Mouse (Mus musculus): Measurements from ENCODE around the gene Camk2b. TPM values are rescaled to one million over a fixed set of nuclear protein-coding genes. Genes with fewer than 3 reads are reported as not detected.

The Camk2b gene
- polyA plus RNA-seq, 1 experiment: 0.97 TPM

- no peak overlapping the region for H3K27ac ChIP-seq (ENCODE audit: insufficient read depth, low read length)
- no peaks in the 10 kb centered on the region for H3K4me1 ChIP-seq (ENCODE audit: control insufficient read depth, insufficient read depth, low read length)
- TF ChIP-seq CTCF (IDR thresholded peaks at IDR 0.05; ENCODE audit: borderline replicate concordance, insufficient read depth, low read length) (no peak), POLR2A (IDR thresholded peaks at IDR 0.05; ENCODE audit: low read depth, low read length) (no peak)
- no peak overlapping the region for H3K4me3 ChIP-seq (ENCODE audit: insufficient read depth, low read length)
Measured at GRCm38 (mm10) chr11:6059162-6059561, 7.0 kb downstream of the Camk2b start.

GRCm38 (mm10) chr11:6053386-6053785 lies 12.8 kb downstream of the Camk2b start:
- TF ChIP-seq POLR2A (IDR thresholded peaks at IDR 0.05; ENCODE audit: low read depth, low read length): no peak

GRCm38 (mm10) chr11:6050066-6050560 lies 16.0 kb downstream of the Camk2b start:
- no peak overlapping the region for H3K4me3 ChIP-seq (ENCODE audit: insufficient read depth, low read length)

More at GRCm38 (mm10) chr11:6053386-6053785, 12.8 kb downstream of the Camk2b start:
- no peak overlapping the region for H3K27ac ChIP-seq (ENCODE audit: insufficient read depth, low read length)
- H3K4me3 ChIP-seq (ENCODE audit: insufficient read depth, low read length): no peak overlapping the region
- no peaks in the 10 kb centered on the region for H3K4me1 ChIP-seq (ENCODE audit: control insufficient read depth, insufficient read depth, low read length)

GRCm38 (mm10) chr11:6048208-6048607 lies 18.0 kb downstream of the Camk2b start:
- Histone ChIP-seq H3K4me1 (ENCODE audit: control insufficient read depth, insufficient read depth, low read length) (no peaks in the 10 kb centered on the region), H3K4me3 (ENCODE audit: insufficient read depth, low read length) (no peak overlapping the region), H3K27ac (ENCODE audit: insufficient read depth, low read length) (no peak overlapping the region)
- TF ChIP-seq POLR2A (IDR thresholded peaks at IDR 0.05; ENCODE audit: low read depth, low read length) (no peak), CTCF (IDR thresholded peaks at IDR 0.05; ENCODE audit: borderline replicate concordance, insufficient read depth, low read length) (no peak)

More at GRCm38 (mm10) chr11:6050066-6050560, 16.0 kb downstream of the Camk2b start:
- H3K27ac ChIP-seq (ENCODE audit: insufficient read depth, low read length): no peak overlapping the region
- TF ChIP-seq CTCF (IDR thresholded peaks at IDR 0.05; ENCODE audit: borderline replicate concordance, insufficient read depth, low read length): no peak
- no peak for TF ChIP-seq POLR2A (IDR thresholded peaks at IDR 0.05; ENCODE audit: low read depth, low read length)
- no peaks in the 10 kb centered on the region for H3K4me1 ChIP-seq (ENCODE audit: control insufficient read depth, insufficient read depth, low read length)

GRCm38 (mm10) chr11:6038929-6039328 lies 27.2 kb downstream of the Camk2b start:
- H3K4me1 ChIP-seq (ENCODE audit: control insufficient read depth, insufficient read depth, low read length): no peaks in the 10 kb centered on the region
- no peak overlapping the region for H3K27ac ChIP-seq (ENCODE audit: insufficient read depth, low read length)
- no peak for TF ChIP-seq POLR2A (IDR thresholded peaks at IDR 0.05; ENCODE audit: low read depth, low read length)
- TF ChIP-seq CTCF (IDR thresholded peaks at IDR 0.05; ENCODE audit: borderline replicate concordance, insufficient read depth, low read length): no peak
- no peak overlapping the region for H3K4me3 ChIP-seq (ENCODE audit: insufficient read depth, low read length)

GRCm38 (mm10) chr11:6037686-6038085 lies 28.5 kb downstream of the Camk2b start:
- H3K4me1 ChIP-seq (ENCODE audit: control insufficient read depth, insufficient read depth, low read length): no peaks in the 10 kb centered on the region
- no peak overlapping the region for H3K4me3 ChIP-seq (ENCODE audit: insufficient read depth, low read length)
- no peak for TF ChIP-seq CTCF (IDR thresholded peaks at IDR 0.05; ENCODE audit: borderline replicate concordance, insufficient read depth, low read length)
- TF ChIP-seq POLR2A (IDR thresholded peaks at IDR 0.05; ENCODE audit: low read depth, low read length): no peak
- H3K27ac ChIP-seq (ENCODE audit: insufficient read depth, low read length): no peak overlapping the region

GRCm38 (mm10) chr11:6037198-6037597 lies 29.0 kb downstream of the Camk2b start:
- H3K4me3 ChIP-seq (ENCODE audit: insufficient read depth, low read length): no peak overlapping the region
- H3K4me1 ChIP-seq (ENCODE audit: control insufficient read depth, insufficient read depth, low read length): no peaks in the 10 kb centered on the region
- no peak overlapping the region for H3K27ac ChIP-seq (ENCODE audit: insufficient read depth, low read length)
- TF ChIP-seq CTCF (IDR thresholded peaks at IDR 0.05; ENCODE audit: borderline replicate concordance, insufficient read depth, low read length): no peak
- no peak for TF ChIP-seq POLR2A (IDR thresholded peaks at IDR 0.05; ENCODE audit: low read depth, low read length)

- Histone ChIP-seq H3K4me1 (ENCODE audit: control insufficient read depth, insufficient read depth, low read length) (no peaks in the 10 kb centered on the region), H3K4me3 (ENCODE audit: insufficient read depth, low read length) (no peak overlapping the region), H3K27ac (ENCODE audit: insufficient read depth, low read length) (no peak overlapping the region)
- TF ChIP-seq POLR2A (IDR thresholded peaks at IDR 0.05; ENCODE audit: low read depth, low read length) (no peak), CTCF (IDR thresholded peaks at IDR 0.05; ENCODE audit: borderline replicate concordance, insufficient read depth, low read length) (no peak)
Measured at GRCm38 (mm10) chr11:6036477-6036876, 29.7 kb downstream of the Camk2b start.

- H3K27ac ChIP-seq (ENCODE audit: insufficient read depth, low read length): no peak overlapping the region
- no peaks in the 10 kb centered on the region for H3K4me1 ChIP-seq (ENCODE audit: control insufficient read depth, insufficient read depth, low read length)
- TF ChIP-seq CTCF (IDR thresholded peaks at IDR 0.05; ENCODE audit: borderline replicate concordance, insufficient read depth, low read length) (no peak), POLR2A (IDR thresholded peaks at IDR 0.05; ENCODE audit: low read depth, low read length) (no peak)
- H3K4me3 ChIP-seq (ENCODE audit: insufficient read depth, low read length): no peak overlapping the region
Measured at GRCm38 (mm10) chr11:6035521-6035920, 30.6 kb downstream of the Camk2b start.

- TF ChIP-seq POLR2A (IDR thresholded peaks at IDR 0.05; ENCODE audit: low read depth, low read length) (no peak), CTCF (IDR thresholded peaks at IDR 0.05; ENCODE audit: borderline replicate concordance, insufficient read depth, low read length) (no peak)
- Histone ChIP-seq H3K4me1 (ENCODE audit: control insufficient read depth, insufficient read depth, low read length) (no peaks in the 10 kb centered on the region), H3K4me3 (ENCODE audit: insufficient read depth, low read length) (no peak overlapping the region), H3K27ac (ENCODE audit: insufficient read depth, low read length) (no peak overlapping the region)
Measured at GRCm38 (mm10) chr11:6034740-6035139, 31.4 kb downstream of the Camk2b start.

- no peak for TF ChIP-seq POLR2A (IDR thresholded peaks at IDR 0.05; ENCODE audit: low read depth, low read length)
- no peak for TF ChIP-seq CTCF (IDR thresholded peaks at IDR 0.05; ENCODE audit: borderline replicate concordance, insufficient read depth, low read length)
- H3K4me3 ChIP-seq (ENCODE audit: insufficient read depth, low read length): no peak overlapping the region
- no peaks in the 10 kb centered on the region for H3K4me1 ChIP-seq (ENCODE audit: control insufficient read depth, insufficient read depth, low read length)
- no peak overlapping the region for H3K27ac ChIP-seq (ENCODE audit: insufficient read depth, low read length)
Measured at GRCm38 (mm10) chr11:6033801-6034200, 32.4 kb downstream of the Camk2b start.

All from embryonic fibroblast, embryonic 13.5 days (primary cell).